In genomic region chr19:41160388-41160787, GRCm38 (mm10) we compare ENCODE assay signal across 16 mouse cellular contexts. TPM values are rescaled to one million over a fixed set of nuclear protein-coding genes. Genes with fewer than 3 reads are reported as not detected.
DNase-seq lines count a peak whose midpoint lies in the region; ATAC-seq and TF ChIP-seq lines count a peak whose summit lies in the region.
"Had no signal": no experiment of that assay in that cellular context is flagged by ENCODE, and none has a peak within 500 bp of the region (broad histone marks: within the 10 kb centered on the region; RNA-seq: fewer than 3 reads in every experiment).

No protein-coding gene starts in this region.

- no peak for TF ChIP-seq CTCF in cerebellum, adult 2 months (IDR thresholded peaks at IDR 0.05; ENCODE audit: borderline replicate concordance, insufficient read depth, low read depth, low read length)

- no peak for ATAC-seq in heart, embryonic 12.5 days (ENCODE audit: insufficient number of reproducible peaks, low FRiP score)
- 0 out of 2 replicates have a peak, but pooled peaks have one; percentile 39 for ATAC-seq in limb, embryonic 11.5 days (ENCODE audit: insufficient number of reproducible peaks, low FRiP score, low TSS enrichment, low read depth)
- ATAC-seq in megakaryocyte-erythroid progenitor cell, adult 5-6 weeks (replicated peaks; ENCODE audit: low FRiP score, low TSS enrichment, poor library complexity, severe bottlenecking) = no peak
- no peak for ATAC-seq in granulocyte monocyte progenitor cell, adult 5-6 weeks (replicated peaks; ENCODE audit: poor library complexity, severe bottlenecking)
- ATAC-seq: intestine, embryonic 16.5 days had no signal

- no peak overlapping the region for H3K9ac ChIP-seq in heart, embryonic 12.5 days
- H3K9ac ChIP-seq in limb, embryonic 11.5 days (ENCODE audit: low read length) = no peak overlapping the region

- peak; percentile 68 to 80 for DNase-seq in heart, adult 18-20 months
- peak; percentile 43 for DNase-seq in embryo, embryonic 11 days
- DNase-seq in gastrocnemius, postnatal 36 days = peak; percentile 37 to 47
- DNase-seq in limb, embryonic 11.5 days (ENCODE audit: low spot score) = peak; percentile 27
- no peak for DNase-seq in cerebellum, adult 2 months
- DNase-seq: adrenal gland, postnatal 36 days; cerebellum, adult 11-12 months; right cerebral cortex, postnatal 4 days; thymus, adult 18-20 months had no signal

- WGBS in heart, embryonic 12.5 days = 37% methylated on average over 14 of the region's 14 CpGs
- WGBS in limb, embryonic 11.5 days = 60% methylated on average over 14 of the region's 14 CpGs
- 32% methylated on average over 14 of the region's 14 CpGs for WGBS in cerebellum, adult 2 months

- no peak overlapping the region for H3K27ac ChIP-seq in heart, embryonic 12.5 days (ENCODE audit: poor library complexity, severe bottlenecking)
- H3K27ac ChIP-seq in limb, embryonic 11.5 days (replicated peaks; ENCODE audit: low read depth, low read length) = no peak overlapping the region
- H3K27ac ChIP-seq in cerebellum, adult 2 months (ENCODE audit: insufficient read depth, low read length) = no peak overlapping the region
- H3K27ac ChIP-seq: midbrain, embryonic 10.5 days had no signal

- H3K4me2 ChIP-seq in heart, embryonic 12.5 days = no peak overlapping the region
- H3K4me2 ChIP-seq in limb, embryonic 11.5 days (ENCODE audit: low read depth, severe bottlenecking) = no peak overlapping the region

- H3K9me3 ChIP-seq in heart, embryonic 12.5 days (replicated peaks) = no peaks in the 10 kb centered on the region
- no peaks in the 10 kb centered on the region for H3K9me3 ChIP-seq in limb, embryonic 11.5 days (ENCODE audit: control insufficient read depth, low read length)
- H3K9me3 ChIP-seq: midbrain, embryonic 10.5 days had no signal

- TF ChIP-seq POLR2A in cerebellum, adult 2 months (IDR thresholded peaks at IDR 0.05; ENCODE audit: borderline replicate concordance, insufficient read depth, low read length) = no peak

- H3K36me3 ChIP-seq in heart, embryonic 12.5 days = no peaks in the 10 kb centered on the region
- H3K36me3 ChIP-seq in limb, embryonic 11.5 days (ENCODE audit: control insufficient read depth, insufficient read depth, low read length) = no peaks in the 10 kb centered on the region
- H3K36me3 ChIP-seq: midbrain, embryonic 10.5 days had no signal

- H3K4me3 ChIP-seq in heart, embryonic 12.5 days = no peak overlapping the region
- H3K4me3 ChIP-seq in limb, embryonic 11.5 days (ENCODE audit: low read depth, low read length) = no peak overlapping the region
- no peak overlapping the region for H3K4me3 ChIP-seq in cerebellum, adult 2 months (replicated peaks; ENCODE audit: insufficient read depth, low read depth, low read length)
- H3K4me3 ChIP-seq: midbrain, embryonic 10.5 days had no signal

- intact Hi-C loops in gastrocnemius, postnatal 36 days (cut with DNase I) = no loop called here

- no peaks in the 10 kb centered on the region for H3K4me1 ChIP-seq in heart, embryonic 12.5 days (replicated peaks)
- no peaks in the 10 kb centered on the region for H3K4me1 ChIP-seq in limb, embryonic 11.5 days (ENCODE audit: control insufficient read depth, insufficient read depth, low read length)
- H3K4me1 ChIP-seq in cerebellum, adult 2 months (ENCODE audit: control insufficient read depth, insufficient read depth, low read length) = no peaks in the 10 kb centered on the region

- no peaks in the 10 kb centered on the region for H3K27me3 ChIP-seq in heart, embryonic 12.5 days (replicated peaks)
- no peaks in the 10 kb centered on the region for H3K27me3 ChIP-seq in limb, embryonic 11.5 days (ENCODE audit: control insufficient read depth, insufficient read depth, low read length)
- H3K27me3 ChIP-seq in cerebellum, adult 2 months (ENCODE audit: control insufficient read depth, insufficient read depth, low read length) = no peaks in the 10 kb centered on the region; the same call in 1 of the 2 replicates

RNA-seq across cellular contexts. Expression of gene Tll2, which starts 46.2 kb away (rescaled TPM):
- total RNA-seq in heart, adult 18-20 months (2021) = under 1 TPM; 0.31 to 0.32 TPM
- 0.05 TPM in 1 of 2 replicates, not detected in the other for polyA plus RNA-seq in heart, embryonic 12.5 days (2016; fragmentation: Nextera tagmentation; extraction: Ambion mirVana)
- under 1 TPM; 0.07 to 0.08 TPM for total RNA-seq in gastrocnemius, postnatal 36 days (2021)
- 0.07 TPM in 1 of 2 replicates, not detected in the other for polyA plus RNA-seq in limb, embryonic 11.5 days (2014; fragmentation: Nextera tagmentation; extraction: Ambion mirVana)
- total RNA-seq in megakaryocyte-erythroid progenitor cell, adult 5-6 weeks (2014; fragmentation: Nextera tagmentation) = not detected in 2 replicates
- not detected in 2 replicates for total RNA-seq in megakaryocyte-erythroid progenitor cell, adult 5-6 weeks (2017)
- 0.90 and 1.0 TPM in 2 replicates for polyA plus RNA-seq in cerebellum, adult 2 months (2012; rRNA removed)
- not detected in 2 replicates for total RNA-seq in granulocyte monocyte progenitor cell, adult 5-6 weeks (2014; fragmentation: Nextera tagmentation)
- total RNA-seq in granulocyte monocyte progenitor cell, adult 5-6 weeks (2017) = not detected in 2 replicates
- total RNA-seq: liver, adult 2 months; MEL had no signal
- polyA plus RNA-seq: liver, adult 2 months had no signal

Comparison
In these comparisons a context has a peak if more than half of its experiments do, and no peak if none do; other contexts are left out.
1. DNase-seq: peak in heart, adult 18-20 months (2 of 2), embryo, embryonic 11 days (single experiment), gastrocnemius, postnatal 36 days (2 of 2) and limb, embryonic 11.5 days (single experiment); none in cerebellum, adult 2 months (0 of 2).